Mouse (Mus musculus) cortical plate, adult 2 months (tissue): ENCODE measurements around the gene Patj.

Source experiments
- CTCF ChIP-seq: fragments of 200-500 bp; IDR thresholded peaks from 2 replicates; pipeline ENCODE4 v1.5.1; 2011; ENCODE audit warnings: mild to moderate bottlenecking, control low read depth, low read length; ENCODE audit not compliant: insufficient read depth; ENCODE audit errors: extremely low read depth
- POLR2A ChIP-seq: fragments of 200-500 bp; IDR thresholded peaks from 2 replicates; pipeline ENCODE4 v1.6.1; 2011; ENCODE audit warnings: mild to moderate bottlenecking, low read length, control low read depth; ENCODE audit not compliant: insufficient read depth; ENCODE audit errors: extremely low read depth

- TF ChIP-seq POLR2A (no peak), CTCF (no peak)
These were observed 43.8 kb downstream of the Patj start for GRCm38 (mm10) chr4:98439261-98440005.
